Comparison of ENCODE assay signal across 9 mouse cellular contexts in genomic region chr16:34413868-34414333, GRCm38 (mm10).
A peak's percentile ranks its signal among the peaks of the same experiment; 100 is the strongest.
DNase-seq lines count a peak whose midpoint lies in the region; ATAC-seq and TF ChIP-seq lines count a peak whose summit lies in the region.
"Had no signal": no experiment of that assay in that cellular context is flagged by ENCODE, and none has a peak within 500 bp of the region (broad histone marks: within the 10 kb centered on the region; RNA-seq: fewer than 3 reads in every experiment).

No protein-coding gene starts in this region.

- H3K27me3 ChIP-seq in hindbrain, embryonic 11.5 days (ENCODE audit: control insufficient read depth, insufficient read depth, low read length) = no peaks in the 10 kb centered on the region
- H3K27me3 ChIP-seq in midbrain, embryonic 15.5 days (replicated peaks) = no peaks in the 10 kb centered on the region
- H3K27me3 ChIP-seq: liver, embryonic 13.5 days had no signal

- H3K9ac ChIP-seq in hindbrain, embryonic 11.5 days (ENCODE audit: low read depth, low read length) = no peak overlapping the region
- H3K9ac ChIP-seq in midbrain, embryonic 15.5 days = no peak overlapping the region
- H3K9ac ChIP-seq: liver, embryonic 13.5 days had no signal

- WGBS in hindbrain, embryonic 11.5 days = 33% methylated on average over 10 of the region's 10 CpGs
- WGBS in midbrain, embryonic 15.5 days = 27% methylated on average over 10 of the region's 10 CpGs

- peak overlapping the region; percentile 52 for H3K4me3 ChIP-seq in gastrocnemius, adult 2 months
- no peak overlapping the region for H3K4me3 ChIP-seq in hindbrain, embryonic 11.5 days (ENCODE audit: low read depth, low read length)
- no peak overlapping the region for H3K4me3 ChIP-seq in midbrain, embryonic 15.5 days
- H3K4me3 ChIP-seq: liver, embryonic 13.5 days had no signal

- H3K4me1 ChIP-seq in hindbrain, embryonic 11.5 days (replicated peaks; ENCODE audit: control insufficient read depth, insufficient read depth, low read length) = peaks cover 5% of the 10 kb centered on the region; the same call in 1 of the 2 replicates
- H3K4me1 ChIP-seq in midbrain, embryonic 15.5 days = peaks cover 30% of the 10 kb centered on the region
- H3K4me1 ChIP-seq: liver, embryonic 13.5 days had no signal

- intact Hi-C loops in gastrocnemius, adult 2 months (cut with DNase I) = no loop called here

- H3K4me2 ChIP-seq in hindbrain, embryonic 11.5 days (replicated peaks; ENCODE audit: low read depth, low read length) = no peak overlapping the region
- H3K4me2 ChIP-seq in midbrain, embryonic 15.5 days = 0 out of 2 replicates have a peak overlapping the region, but pooled peaks have one; percentile 8
- H3K4me2 ChIP-seq: liver, embryonic 13.5 days had no signal

- peak; percentile 23 for DNase-seq in adrenal gland, adult 2 months
- no peak for DNase-seq in adrenal gland, adult 8-10 months
- DNase-seq in cerebellum, adult 18-20 months = peak; percentile 60 to 64
- DNase-seq in gastrocnemius, adult 2 months = peak; percentile 85
- peak; percentile 36 for DNase-seq in hindbrain, embryonic 11.5 days (ENCODE audit: low spot score)
- DNase-seq in layer of hippocampus, adult 9-11 months = peak; percentile 47
- no peak for DNase-seq in thymus, postnatal 25 days
- DNase-seq: liver, embryonic 13.5 days had no signal

- peak overlapping the region; percentile 56 for H3K27ac ChIP-seq in gastrocnemius, adult 2 months
- H3K27ac ChIP-seq in hindbrain, embryonic 11.5 days (ENCODE audit: low read depth, low read length) = peak overlapping the region; percentile 43; the same call in 1 of the 2 replicates
- H3K27ac ChIP-seq in midbrain, embryonic 15.5 days = peak overlapping the region; percentile 69
- H3K27ac ChIP-seq: liver, embryonic 13.5 days had no signal

- H3K9me3 ChIP-seq in hindbrain, embryonic 11.5 days (ENCODE audit: control insufficient read depth, low read length) = no peaks in the 10 kb centered on the region
- no peaks in the 10 kb centered on the region for H3K9me3 ChIP-seq in midbrain, embryonic 15.5 days
- H3K9me3 ChIP-seq: liver, embryonic 13.5 days had no signal

- no peak for ATAC-seq in hindbrain, embryonic 11.5 days (ENCODE audit: low FRiP score)
- peak; percentile 55 for ATAC-seq in midbrain, embryonic 15.5 days (replicated peaks)

- no peaks in the 10 kb centered on the region for H3K36me3 ChIP-seq in hindbrain, embryonic 11.5 days (ENCODE audit: control insufficient read depth, insufficient read depth, low read length)
- no peaks in the 10 kb centered on the region for H3K36me3 ChIP-seq in midbrain, embryonic 15.5 days (replicated peaks)
- H3K36me3 ChIP-seq: liver, embryonic 13.5 days had no signal

- TF ChIP-seq CTCF in gastrocnemius, adult 2 months (IDR thresholded peaks at IDR 0.05) = no peak

Comparison
In these comparisons a context has a peak if more than half of its experiments do, and no peak if none do; other contexts are left out.
1. DNase-seq: peak in adrenal gland, adult 2 months (single experiment), cerebellum, adult 18-20 months (2 of 2), gastrocnemius, adult 2 months (single experiment), hindbrain, embryonic 11.5 days (single experiment) and layer of hippocampus, adult 9-11 months (single experiment); none in adrenal gland, adult 8-10 months (single experiment) and thymus, postnatal 25 days (single experiment).
2. Peak in every context shown above with its lines, with median percentiles within 50 percentile points of each other: H3K27ac ChIP-seq.